Mouse (Mus musculus): ENCODE measurements around the gene Gm10135.
"Not testable (repeated sequence)": the region's sequence is repeated elsewhere in the genome, so short reads cannot be mapped to it uniquely, and the experiment has no call there.

Gene Gm10135

GRCm38 (mm10) chr5:72960096-72960495, 14.4 kb downstream of the Gm10135 start:
- no peak for DNase-seq (ENCODE audit: low spot score)

- no peak for DNase-seq (ENCODE audit: low spot score)
Observed at GRCm38 (mm10) chr5:72957281-72957680, 17.2 kb downstream of the Gm10135 start.

- DNase-seq (ENCODE audit: low spot score) = no peak
Observed at GRCm38 (mm10) chr5:72953996-72954604, 20.4 kb downstream of the Gm10135 start.

- no peak for DNase-seq (ENCODE audit: low spot score)
Observed at GRCm38 (mm10) chr5:72950252-72950651, 24.2 kb downstream of the Gm10135 start.

GRCm38 (mm10) chr5:72948136-72948535, 26.4 kb downstream of the Gm10135 start:
- DNase-seq (ENCODE audit: low spot score) = no peak

- no peak for DNase-seq (ENCODE audit: low spot score)
Observed at GRCm38 (mm10) chr5:72940906-72941432, 33.5 kb downstream of the Gm10135 start.

- DNase-seq (ENCODE audit: low spot score) = no peak
Observed at GRCm38 (mm10) chr5:72939311-72939710, 35.2 kb downstream of the Gm10135 start.

- DNase-seq (ENCODE audit: low spot score) = not testable (repeated sequence)
Observed at GRCm38 (mm10) chr5:72938421-72938820, 36.1 kb downstream of the Gm10135 start.

- no peak for DNase-seq (ENCODE audit: low spot score)
Observed at GRCm38 (mm10) chr5:72933026-72933675, 41.4 kb downstream of the Gm10135 start.

GRCm38 (mm10) chr5:72927074-72927473, 47.4 kb downstream of the Gm10135 start:
- no peak for DNase-seq (ENCODE audit: low spot score)

- DNase-seq (ENCODE audit: low spot score) = no peak
Observed at GRCm38 (mm10) chr5:72922796-72923195, 51.7 kb downstream of the Gm10135 start.

- DNase-seq (ENCODE audit: low spot score) = no peak
Observed at GRCm38 (mm10) chr5:72921171-72921570, 53.3 kb downstream of the Gm10135 start.

GRCm38 (mm10) chr5:72920416-72920815, 54.1 kb downstream of the Gm10135 start:
- no peak for DNase-seq (ENCODE audit: low spot score)

GRCm38 (mm10) chr5:72916851-72917250, 57.7 kb downstream of the Gm10135 start:
- no peak for DNase-seq (ENCODE audit: low spot score)

- DNase-seq (ENCODE audit: low spot score) = no peak
Observed at GRCm38 (mm10) chr5:72916048-72916447, 58.5 kb downstream of the Gm10135 start.

Data from c-Kit-positive CD71-positive TER-119-positive erythroid progenitor cells, embryonic 14.5 days (primary cell).